Mouse (Mus musculus): ENCODE results near the gene Fzd1. TPM values are rescaled to one million over a fixed set of nuclear protein-coding genes. Genes with fewer than 3 reads are reported as not detected.

The Fzd1 gene
- 19.7 and 24.6 TPM in 2 replicates for polyA plus RNA-seq (2014; fragmentation: Nextera tagmentation; extraction: Ambion mirVana)

DNA sequence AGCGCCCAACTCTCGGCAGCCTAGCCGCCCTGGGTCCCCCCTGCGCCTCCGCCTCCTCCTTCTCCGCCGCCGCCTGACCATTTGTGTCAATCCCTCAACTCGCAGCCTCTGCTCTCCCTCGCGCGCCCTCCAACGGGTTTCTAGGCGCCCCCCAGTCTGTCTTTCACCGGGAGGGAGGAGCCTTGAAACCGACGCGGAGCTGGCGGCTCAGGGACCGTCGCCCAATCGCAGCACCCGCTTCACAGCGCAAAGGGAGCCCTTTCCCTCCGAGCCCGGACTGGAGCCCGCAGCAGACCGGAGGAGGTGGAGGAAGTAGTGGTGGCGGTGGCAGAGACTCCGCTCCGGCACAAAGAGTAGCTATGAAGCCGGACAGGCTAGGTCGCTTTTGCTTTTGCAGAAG, at the start of gene Fzd1:
Fzd1 (minus strand) TSS at position 134 of the 400 bp plus-strand sequence.
- no peaks in the 10 kb centered on the region for H3K36me3 ChIP-seq (ENCODE audit: control insufficient read depth, insufficient read depth, low read length)
- WGBS (ENCODE audit: insufficient replicate concordance), result under 1% methylated on average over 27 of the region's 33 CpGs
- ATAC-seq (replicated peaks; ENCODE audit: insufficient number of reproducible peaks, low FRiP score, low TSS enrichment), result peak; percentile 90
- H3K9me3 ChIP-seq (replicated peaks; ENCODE audit: control insufficient read depth, low read length), result no peaks in the 10 kb centered on the region
- peak within 1 kb of the TSS; percentile 96 for H3K9ac ChIP-seq (ENCODE audit: low read depth, low read length)
- H3K4me3 ChIP-seq (ENCODE audit: low read depth, low read length), result peak within 1 kb of the TSS; percentile 85
- peak within 1 kb of the TSS; percentile 98 for H3K27ac ChIP-seq (ENCODE audit: low read depth, low read length)
- H3K4me1 ChIP-seq (ENCODE audit: control insufficient read depth, insufficient read depth, low read length), result peaks cover 14% of the 10 kb centered on the region
- H3K27me3 ChIP-seq (ENCODE audit: control insufficient read depth, insufficient read depth, low read length), result no peaks in the 10 kb centered on the region
- H3K4me2 ChIP-seq, result peak within 1 kb of the TSS; percentile 97

- ATAC-seq (replicated peaks; ENCODE audit: insufficient number of reproducible peaks, low FRiP score, low TSS enrichment), result no peak
- Histone ChIP-seq H3K36me3 (ENCODE audit: control insufficient read depth, insufficient read depth, low read length) (no peaks in the 10 kb centered on the region), H3K4me1 (ENCODE audit: control insufficient read depth, insufficient read depth, low read length) (peaks cover 2% of the 10 kb centered on the region; the same call in 1 of the 2 replicates), H3K9ac (ENCODE audit: low read depth, low read length) (no peak overlapping the region), H3K27ac (ENCODE audit: low read depth, low read length) (no peak overlapping the region), H3K4me2 (no peak overlapping the region), H3K4me3 (ENCODE audit: low read depth, low read length) (no peak overlapping the region), H3K27me3 (ENCODE audit: control insufficient read depth, insufficient read depth, low read length) (no peaks in the 10 kb centered on the region), H3K9me3 (replicated peaks; ENCODE audit: control insufficient read depth, low read length) (no peaks in the 10 kb centered on the region)
- WGBS (ENCODE audit: insufficient replicate concordance), result 53% methylated on average over 4 of the region's 4 CpGs
Measured at GRCm38 (mm10) chr5:4805228-4805627, 47.4 kb upstream of the Fzd1 start.

DNA sequence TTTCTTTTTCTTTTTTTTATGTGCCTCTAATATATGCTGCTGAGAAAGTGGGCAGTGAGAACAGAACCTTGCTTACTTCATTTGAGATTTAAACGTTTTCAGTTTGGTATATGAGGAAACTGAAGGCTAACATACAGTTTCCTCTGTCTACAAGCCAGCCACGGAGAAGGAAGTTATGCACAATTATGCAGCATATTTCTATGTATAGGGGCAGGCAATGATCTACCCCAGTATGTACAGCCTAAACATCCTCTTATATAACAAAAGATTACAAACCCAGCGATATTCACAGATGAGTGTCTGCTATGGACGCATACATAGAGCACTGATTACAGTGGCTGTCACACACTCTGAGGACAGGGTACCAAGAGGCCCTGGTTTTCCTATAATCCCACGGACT, 45.9 kb upstream of the Fzd1 start:
- Histone ChIP-seq H3K4me3 (ENCODE audit: low read depth, low read length) (no peak overlapping the region), H3K4me1 (ENCODE audit: control insufficient read depth, insufficient read depth, low read length) (peaks cover 2% of the 10 kb centered on the region; the same call in 1 of the 2 replicates), H3K27ac (ENCODE audit: low read depth, low read length) (no peak overlapping the region), H3K4me2 (no peak overlapping the region), H3K27me3 (ENCODE audit: control insufficient read depth, insufficient read depth, low read length) (no peaks in the 10 kb centered on the region), H3K9ac (ENCODE audit: low read depth, low read length) (no peak overlapping the region), H3K9me3 (replicated peaks; ENCODE audit: control insufficient read depth, low read length) (no peaks in the 10 kb centered on the region), H3K36me3 (ENCODE audit: control insufficient read depth, insufficient read depth, low read length) (no peaks in the 10 kb centered on the region)
- no peak for ATAC-seq (replicated peaks; ENCODE audit: insufficient number of reproducible peaks, low FRiP score, low TSS enrichment)
- WGBS (ENCODE audit: insufficient replicate concordance), result 68% methylated on average over 5 of the region's 5 CpGs

DNA sequence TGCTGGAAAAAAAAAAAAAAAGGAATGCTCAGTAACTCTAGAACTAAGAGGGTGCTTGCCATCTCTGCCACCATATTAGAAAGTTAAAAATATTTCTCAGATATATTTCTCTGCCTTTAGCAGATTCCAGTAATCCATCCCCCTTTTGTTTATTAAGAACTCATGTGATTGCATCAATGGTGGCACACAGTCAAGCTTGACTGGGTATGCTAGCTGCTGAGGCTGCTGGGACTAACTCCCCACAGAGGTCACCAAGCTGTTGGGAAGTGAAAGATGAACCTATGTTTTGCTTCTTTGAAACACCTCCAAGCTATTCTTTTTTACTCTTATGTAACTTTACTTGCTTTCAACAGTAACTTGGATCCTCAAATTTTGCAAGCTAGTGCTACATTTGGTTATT, 44.1 kb upstream of the Fzd1 start:
- Histone ChIP-seq H3K9me3 (replicated peaks; ENCODE audit: control insufficient read depth, low read length) (no peaks in the 10 kb centered on the region), H3K4me1 (ENCODE audit: control insufficient read depth, insufficient read depth, low read length) (peaks cover 2% of the 10 kb centered on the region; the same call in 1 of the 2 replicates), H3K27me3 (ENCODE audit: control insufficient read depth, insufficient read depth, low read length) (no peaks in the 10 kb centered on the region), H3K9ac (ENCODE audit: low read depth, low read length) (no peak overlapping the region), H3K36me3 (ENCODE audit: control insufficient read depth, insufficient read depth, low read length) (no peaks in the 10 kb centered on the region), H3K27ac (ENCODE audit: low read depth, low read length) (no peak overlapping the region), H3K4me3 (ENCODE audit: low read depth, low read length) (no peak overlapping the region), H3K4me2 (no peak overlapping the region)
- no peak for ATAC-seq (replicated peaks; ENCODE audit: insufficient number of reproducible peaks, low FRiP score, low TSS enrichment)

DNA sequence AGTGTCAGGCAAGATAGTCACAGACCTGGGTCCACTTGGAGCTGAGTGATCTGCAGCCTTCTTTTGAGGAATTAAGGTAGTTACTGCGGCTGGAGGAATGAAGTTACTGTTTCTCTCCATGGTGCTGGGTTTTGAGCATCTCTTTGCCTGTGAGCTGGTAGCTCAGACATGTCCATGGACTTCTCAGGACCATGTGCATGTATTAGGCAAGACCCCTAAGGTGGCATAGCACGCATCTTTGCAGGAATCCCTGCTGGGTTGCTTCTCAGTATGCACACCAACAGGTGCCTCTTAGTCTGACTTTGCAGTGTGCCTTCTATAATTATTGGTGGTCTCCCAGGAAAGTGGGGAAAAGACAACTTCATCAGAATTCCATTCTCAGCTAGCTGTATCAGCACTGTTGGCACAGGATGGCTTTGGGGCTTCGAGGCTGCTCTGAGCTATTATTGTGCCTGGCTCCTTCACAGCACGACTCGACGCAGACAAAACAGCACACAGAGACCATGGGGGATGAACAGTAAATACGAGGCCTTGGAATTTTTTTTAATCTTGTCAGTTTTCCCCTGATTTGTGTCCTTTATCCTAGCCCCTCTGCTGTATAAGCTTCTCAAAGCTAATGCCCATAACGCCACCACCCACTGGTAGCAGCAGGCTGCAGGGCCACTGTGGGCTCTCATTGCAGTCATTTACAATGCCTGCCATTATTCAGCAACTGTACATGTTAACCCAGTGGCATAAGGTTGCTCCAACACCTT, 43.4 kb upstream of the Fzd1 start:
- Histone ChIP-seq H3K36me3 (ENCODE audit: control insufficient read depth, insufficient read depth, low read length) (no peaks in the 10 kb centered on the region), H3K27me3 (ENCODE audit: control insufficient read depth, insufficient read depth, low read length) (no peaks in the 10 kb centered on the region), H3K9me3 (replicated peaks; ENCODE audit: control insufficient read depth, low read length) (no peaks in the 10 kb centered on the region), H3K9ac (ENCODE audit: low read depth, low read length) (no peak overlapping the region), H3K4me1 (ENCODE audit: control insufficient read depth, insufficient read depth, low read length) (peaks cover 2% of the 10 kb centered on the region; the same call in 1 of the 2 replicates), H3K4me2 (no peak overlapping the region), H3K27ac (ENCODE audit: low read depth, low read length) (no peak overlapping the region), H3K4me3 (ENCODE audit: low read depth, low read length) (no peak overlapping the region)
- ATAC-seq (replicated peaks; ENCODE audit: insufficient number of reproducible peaks, low FRiP score, low TSS enrichment), result no peak
- 74% methylated on average over 8 of the region's 8 CpGs for WGBS (ENCODE audit: insufficient replicate concordance)

DNA sequence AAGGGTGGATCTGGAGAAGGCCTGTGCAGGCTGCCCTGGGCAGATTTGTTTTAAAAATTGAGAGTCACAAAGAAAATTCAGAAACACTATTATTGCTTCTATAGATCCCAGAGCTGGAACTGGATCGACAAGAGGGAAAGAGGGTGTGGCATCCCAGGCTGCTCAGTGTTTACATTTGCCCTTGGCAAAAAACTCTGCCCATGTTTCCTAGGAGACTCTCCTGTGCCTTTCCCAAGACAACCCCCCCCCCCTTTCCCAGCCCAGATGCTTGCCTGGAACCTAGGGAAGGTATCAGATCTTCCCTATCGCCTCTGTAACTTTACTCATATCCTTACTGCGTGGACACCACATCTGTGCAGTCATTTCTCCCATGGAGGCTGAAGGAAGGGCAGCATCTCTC, 33.4 kb upstream of the Fzd1 start:
- Histone ChIP-seq H3K27me3 (ENCODE audit: control insufficient read depth, insufficient read depth, low read length) (no peaks in the 10 kb centered on the region), H3K27ac (ENCODE audit: low read depth, low read length) (no peak overlapping the region), H3K4me2 (no peak overlapping the region), H3K9ac (ENCODE audit: low read depth, low read length) (no peak overlapping the region), H3K4me3 (ENCODE audit: low read depth, low read length) (no peak overlapping the region), H3K36me3 (ENCODE audit: control insufficient read depth, insufficient read depth, low read length) (no peaks in the 10 kb centered on the region), H3K4me1 (ENCODE audit: control insufficient read depth, insufficient read depth, low read length) (no peaks in the 10 kb centered on the region), H3K9me3 (replicated peaks; ENCODE audit: control insufficient read depth, low read length) (no peaks in the 10 kb centered on the region)
- WGBS (ENCODE audit: insufficient replicate concordance), result 65% methylated on average over 3 of the region's 3 CpGs
- no peak for ATAC-seq (replicated peaks; ENCODE audit: insufficient number of reproducible peaks, low FRiP score, low TSS enrichment)

- no peaks in the 10 kb centered on the region for H3K9me3 ChIP-seq (replicated peaks; ENCODE audit: control insufficient read depth, low read length)
- no peak for ATAC-seq (replicated peaks; ENCODE audit: insufficient number of reproducible peaks, low FRiP score, low TSS enrichment)
- no peak overlapping the region for H3K27ac ChIP-seq (ENCODE audit: low read depth, low read length)
- H3K4me2 ChIP-seq, result no peak overlapping the region
- 92% methylated on average over 4 of the region's 4 CpGs for WGBS (ENCODE audit: insufficient replicate concordance)
- H3K9ac ChIP-seq (ENCODE audit: low read depth, low read length), result no peak overlapping the region
- no peak overlapping the region for H3K4me3 ChIP-seq (ENCODE audit: low read depth, low read length)
- no peaks in the 10 kb centered on the region for H3K4me1 ChIP-seq (ENCODE audit: control insufficient read depth, insufficient read depth, low read length)
- H3K27me3 ChIP-seq (ENCODE audit: control insufficient read depth, insufficient read depth, low read length), result no peaks in the 10 kb centered on the region
- no peaks in the 10 kb centered on the region for H3K36me3 ChIP-seq (ENCODE audit: control insufficient read depth, insufficient read depth, low read length)
Measured at GRCm38 (mm10) chr5:4790265-4790664, 32.4 kb upstream of the Fzd1 start.

DNA sequence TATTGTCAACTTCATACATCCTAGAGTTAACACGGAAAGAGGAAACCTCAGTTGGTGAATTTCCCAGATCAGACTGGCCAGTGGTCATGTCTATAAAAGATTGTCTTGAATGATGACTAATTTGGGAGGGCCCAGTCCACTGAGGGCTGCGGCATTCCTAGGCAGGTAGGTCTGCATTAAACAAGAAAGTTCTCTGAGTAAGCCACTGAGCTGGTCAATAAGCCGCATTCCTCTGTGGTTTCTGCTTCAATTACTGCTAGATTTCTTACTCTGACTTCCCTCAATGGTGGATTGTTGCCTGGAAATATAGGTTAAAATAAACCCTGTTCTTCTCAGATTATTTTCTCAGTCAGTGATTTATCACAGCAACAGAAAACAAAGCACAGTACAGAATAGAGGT, 30.6 kb upstream of the Fzd1 start:
- Histone ChIP-seq H3K9me3 (replicated peaks; ENCODE audit: control insufficient read depth, low read length) (no peaks in the 10 kb centered on the region), H3K9ac (ENCODE audit: low read depth, low read length) (no peak overlapping the region), H3K36me3 (ENCODE audit: control insufficient read depth, insufficient read depth, low read length) (no peaks in the 10 kb centered on the region), H3K27me3 (ENCODE audit: control insufficient read depth, insufficient read depth, low read length) (no peaks in the 10 kb centered on the region), H3K4me1 (ENCODE audit: control insufficient read depth, insufficient read depth, low read length) (no peaks in the 10 kb centered on the region), H3K4me2 (no peak overlapping the region), H3K4me3 (ENCODE audit: low read depth, low read length) (no peak overlapping the region), H3K27ac (ENCODE audit: low read depth, low read length) (no peak overlapping the region)
- ATAC-seq (replicated peaks; ENCODE audit: insufficient number of reproducible peaks, low FRiP score, low TSS enrichment), result no peak
- 81% methylated on average over 3 of the region's 3 CpGs for WGBS (ENCODE audit: insufficient replicate concordance)

- no peak for ATAC-seq (replicated peaks; ENCODE audit: insufficient number of reproducible peaks, low FRiP score, low TSS enrichment)
Measured at GRCm38 (mm10) chr5:4786816-4787215, 29.0 kb upstream of the Fzd1 start.

More at GRCm38 (mm10) chr5:4786816-4787215, 29.0 kb upstream of the Fzd1 start:
- no peaks in the 10 kb centered on the region for H3K9me3 ChIP-seq (replicated peaks; ENCODE audit: control insufficient read depth, low read length)
- H3K36me3 ChIP-seq (ENCODE audit: control insufficient read depth, insufficient read depth, low read length), result no peaks in the 10 kb centered on the region
- no peak overlapping the region for H3K4me3 ChIP-seq (ENCODE audit: low read depth, low read length)
- no peaks in the 10 kb centered on the region for H3K27me3 ChIP-seq (ENCODE audit: control insufficient read depth, insufficient read depth, low read length)
- no peaks in the 10 kb centered on the region for H3K4me1 ChIP-seq (ENCODE audit: control insufficient read depth, insufficient read depth, low read length)
- 60% methylated on average over 3 of the region's 3 CpGs for WGBS (ENCODE audit: insufficient replicate concordance)
- H3K9ac ChIP-seq (ENCODE audit: low read depth, low read length), result no peak overlapping the region
- no peak overlapping the region for H3K27ac ChIP-seq (ENCODE audit: low read depth, low read length)
- no peak overlapping the region for H3K4me2 ChIP-seq
